Mouse (Mus musculus) adrenal gland (tissue): Measurements from ENCODE around the gene Pigv.
"Not testable (repeated sequence)": the region's sequence is repeated elsewhere in the genome, so short reads cannot be mapped to it uniquely, and the experiment has no call there.

Experiments
- intact Hi-C: fragments of 180-260 bp; cut with DNase I; formaldehyde crosslinking; loops from one replicate; pipeline ENCODE4 v1.15.1; 2025

Gene Pigv

DNA sequence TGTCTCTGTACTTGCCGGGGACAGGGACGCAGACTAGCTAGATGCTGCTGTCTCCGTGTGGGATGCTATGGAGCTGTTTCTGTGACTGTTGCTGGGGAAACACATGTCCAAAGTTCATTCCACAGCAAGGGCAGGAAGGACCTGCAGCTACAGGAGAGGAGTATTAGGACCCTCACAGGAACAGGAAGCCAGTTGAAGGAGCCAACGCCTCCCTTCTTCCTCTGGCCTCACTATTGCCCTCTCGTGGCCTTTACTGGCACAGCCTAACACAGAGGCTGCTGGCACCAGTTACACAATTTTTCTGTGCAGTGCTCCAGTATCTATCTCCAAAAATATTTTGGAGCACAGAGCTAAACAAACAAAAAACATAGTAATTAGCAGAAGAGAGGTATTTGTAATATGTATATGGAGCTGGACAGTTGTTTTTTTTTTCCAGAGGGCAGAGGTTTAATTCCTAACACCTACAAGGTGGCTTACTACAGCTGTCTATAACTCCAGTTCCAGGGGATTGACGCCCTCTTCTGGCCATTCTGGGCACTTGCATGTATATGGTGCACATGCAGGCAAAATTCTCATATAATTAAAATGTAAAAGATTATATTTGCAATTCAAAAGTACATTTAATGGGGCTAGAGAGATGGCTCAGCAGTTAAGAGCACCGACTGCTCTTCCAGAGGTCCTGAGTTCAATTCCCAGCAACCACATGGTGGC is 22.3 kb downstream of the Pigv start, which contains the start of gene Zdhhc18:
Gene Zdhhc18 (minus strand): TSS at position 166 of the 711 bp plus-strand sequence.
- intact Hi-C loops: loop anchor here (5.0 kb wide), 1 partner anchor 58 kb away; no protein-coding TSS in a partner anchor

DNA sequence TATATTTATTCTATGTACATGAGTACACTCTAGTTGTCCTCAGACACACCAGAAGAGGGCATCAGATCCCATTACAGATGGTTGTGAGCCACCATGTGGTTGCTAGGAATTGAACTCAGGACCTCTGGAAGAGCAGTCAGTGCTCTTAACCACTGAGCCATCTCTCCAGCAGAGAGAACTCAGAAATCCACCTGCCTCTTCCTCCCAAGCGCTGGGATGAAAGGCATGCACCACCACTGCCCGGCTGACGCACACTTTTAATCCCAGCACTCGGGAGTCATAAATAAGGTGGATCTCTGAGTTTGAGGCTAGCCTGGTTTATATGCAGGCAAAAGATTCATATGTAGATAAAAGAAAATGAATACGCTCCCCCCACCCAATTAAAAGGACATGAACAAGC is 23.0 kb downstream of the Pigv start:
- intact Hi-C loops: not testable (repeated sequence)

GRCm38 (mm10) chr4:133645680-133646079 is 26.8 kb downstream of the Pigv start:
- intact Hi-C loops: no loop called here

DNA sequence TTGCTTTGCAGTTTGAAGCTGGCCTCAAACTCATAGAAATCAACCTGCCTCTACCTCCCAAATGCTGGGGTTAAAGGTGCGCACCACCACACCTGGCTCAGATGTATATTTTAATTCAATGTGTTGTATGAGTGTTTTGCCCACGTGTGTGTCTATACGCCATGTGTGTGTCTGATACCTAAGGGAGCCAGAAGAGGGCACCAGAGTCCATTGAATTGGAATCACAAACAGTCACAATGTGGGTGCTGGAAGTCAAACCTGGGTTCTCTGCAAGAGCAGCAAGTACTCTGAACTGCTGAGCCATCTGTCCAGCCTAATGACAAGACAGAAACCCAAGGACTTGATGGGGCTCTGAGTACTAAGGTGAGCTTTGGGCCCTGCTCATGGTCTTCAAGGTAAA is 27.3 kb downstream of the Pigv start:
- intact Hi-C loops: no loop called here

DNA sequence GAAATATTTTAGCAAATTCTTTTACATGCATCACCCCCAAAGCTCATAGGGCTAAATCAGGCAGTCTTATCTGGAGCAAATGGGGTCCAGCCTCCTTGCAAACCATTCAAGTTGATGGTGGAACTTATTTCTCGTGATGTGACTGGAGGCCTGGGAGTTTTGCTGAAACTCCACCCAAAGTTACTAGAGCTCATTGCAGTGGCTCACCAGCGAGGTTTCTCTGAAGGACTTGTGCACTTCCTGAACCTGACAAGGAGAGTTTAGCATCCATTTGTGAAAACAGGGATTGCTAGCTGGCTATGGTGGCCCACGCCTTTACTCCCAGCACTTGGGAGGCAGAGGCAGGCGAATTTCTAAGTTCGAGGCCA is 38.4 kb downstream of the Pigv start:
- intact Hi-C loops: no loop called here

DNA sequence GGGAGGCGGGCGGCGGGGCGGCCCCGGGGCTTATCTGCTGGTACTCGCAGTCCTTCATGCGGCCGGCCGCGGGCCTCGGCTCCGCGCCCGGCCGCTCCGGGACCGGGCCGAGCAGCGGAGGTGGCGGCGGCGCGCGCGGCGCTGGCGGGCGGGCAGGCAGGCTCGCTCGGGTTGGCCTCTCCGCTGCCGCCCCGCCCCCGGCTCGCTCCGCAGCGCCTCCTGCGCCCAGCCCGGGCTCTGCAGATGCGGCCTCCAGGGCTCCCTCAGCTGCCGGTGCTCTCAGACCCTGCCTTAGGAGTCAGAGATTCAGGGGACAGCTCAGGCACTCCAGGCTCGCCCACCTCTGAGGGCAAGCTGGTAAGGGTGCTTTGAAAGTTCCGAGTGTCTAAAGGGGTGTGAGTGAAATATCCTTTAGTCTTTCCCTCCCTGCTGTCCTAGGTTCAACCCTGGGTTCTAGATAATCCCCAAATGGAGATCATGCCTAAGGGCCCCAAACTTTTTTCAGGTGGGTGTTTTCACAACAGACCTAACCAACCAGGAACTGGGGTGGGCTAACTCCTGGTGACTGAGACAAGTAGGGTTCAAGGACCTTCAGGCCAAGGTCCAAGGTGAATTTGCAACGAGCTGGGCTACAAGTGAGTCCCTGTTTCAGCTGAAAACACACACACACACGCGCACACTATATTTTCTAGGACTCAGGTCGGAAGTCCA is 39.0 kb downstream of the Pigv start:
- intact Hi-C loops: no loop called here

DNA sequence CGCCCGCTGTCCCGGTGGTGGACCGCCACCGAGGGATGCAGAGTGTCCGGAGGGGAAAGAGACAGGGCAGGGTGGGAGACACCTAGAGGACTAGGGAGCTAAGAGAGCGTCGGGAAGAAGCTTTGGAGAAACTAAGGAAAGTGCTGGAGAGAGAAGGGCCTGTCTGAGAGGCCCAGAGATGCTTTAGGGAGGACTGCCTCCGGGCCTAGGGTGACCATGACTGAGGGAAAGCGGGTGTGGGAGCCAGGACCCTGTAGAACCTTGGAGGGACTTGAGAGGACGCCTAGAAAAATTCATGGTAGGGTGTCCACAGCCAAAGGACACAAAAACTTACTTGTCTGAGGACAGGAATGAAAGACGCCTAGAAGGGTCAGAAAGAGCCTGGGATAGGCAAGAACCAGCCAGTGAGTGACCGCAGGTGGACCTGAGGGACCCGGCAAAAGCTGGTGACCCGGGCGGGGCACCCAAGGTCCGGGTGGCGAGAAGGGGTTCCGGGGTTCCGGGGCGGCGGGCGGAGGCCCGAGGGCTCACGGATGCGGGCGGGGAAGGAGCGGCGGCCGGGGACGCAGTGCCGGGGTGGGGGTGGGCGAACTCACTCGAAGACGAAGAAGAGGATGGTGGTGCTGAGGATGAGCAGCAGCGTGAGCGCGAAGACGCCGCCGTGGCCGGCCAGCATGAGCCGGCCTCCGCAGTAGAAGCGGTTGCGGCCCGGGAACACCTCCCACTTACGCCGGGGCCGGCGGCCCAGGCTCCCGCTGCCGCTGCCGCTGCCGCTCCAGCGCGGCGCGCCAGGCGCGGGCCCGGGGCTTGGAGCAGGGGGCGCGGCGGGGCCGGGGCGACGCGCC is 39.7 kb downstream of the Pigv start:
- intact Hi-C loops: no loop called here

- intact Hi-C loops: no loop called here
Measured at GRCm38 (mm10) chr4:133631769-133632411, 40.6 kb downstream of the Pigv start.

- intact Hi-C loops: no loop called here
Measured at GRCm38 (mm10) chr4:133631071-133631768, 41.2 kb downstream of the Pigv start.

DNA sequence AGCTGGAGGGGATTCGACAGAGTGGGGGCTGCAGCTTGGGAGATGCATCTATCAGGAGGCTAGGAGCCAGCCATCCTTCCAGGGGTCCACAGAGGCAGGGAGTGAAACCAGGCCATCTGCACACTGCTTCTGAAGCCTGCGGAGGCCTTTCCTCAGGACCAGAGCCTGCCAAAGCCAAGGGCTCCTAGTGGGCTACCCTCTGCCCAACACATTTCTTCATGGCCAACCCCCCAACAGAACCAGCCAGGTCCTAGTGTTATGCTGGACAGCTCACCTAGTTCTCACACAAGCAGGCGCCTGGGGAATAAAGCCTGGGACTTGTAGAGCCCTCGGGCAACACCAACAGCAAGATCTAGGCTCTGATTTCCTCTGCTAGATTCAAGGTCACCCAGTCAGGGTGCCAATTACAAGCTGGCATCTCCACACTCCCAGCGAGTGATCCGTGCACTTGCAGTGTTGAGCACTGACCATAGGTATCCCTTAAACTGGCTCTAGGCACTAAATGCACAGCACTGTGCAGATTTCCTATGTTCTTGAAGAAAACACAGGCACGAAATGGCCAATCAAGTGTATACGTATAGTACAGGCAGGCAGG is 42.0 kb downstream of the Pigv start:
- intact Hi-C loops: no loop called here

DNA sequence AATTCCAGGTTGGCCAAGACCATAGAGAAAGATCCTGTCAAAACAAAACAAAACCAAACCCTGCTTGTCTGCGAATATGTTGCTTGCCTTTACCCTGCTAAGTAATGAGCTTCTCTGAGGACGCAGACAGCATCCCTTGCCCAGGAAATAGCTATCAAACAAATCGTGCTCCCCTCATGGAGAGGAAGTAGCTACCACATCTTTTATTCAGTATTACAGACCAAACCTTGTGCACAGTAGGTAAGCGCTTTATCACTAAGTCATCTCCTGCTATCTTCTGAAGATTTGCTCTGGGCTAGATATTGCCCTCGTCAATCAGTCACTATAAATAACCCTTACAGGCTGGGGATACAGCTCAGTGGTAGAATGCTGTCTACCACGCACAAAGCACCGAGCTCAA is 43.3 kb downstream of the Pigv start:
- intact Hi-C loops: no loop called here

- intact Hi-C loops: no loop called here
Measured at GRCm38 (mm10) chr4:133628517-133628916, 43.9 kb downstream of the Pigv start.

DNA sequence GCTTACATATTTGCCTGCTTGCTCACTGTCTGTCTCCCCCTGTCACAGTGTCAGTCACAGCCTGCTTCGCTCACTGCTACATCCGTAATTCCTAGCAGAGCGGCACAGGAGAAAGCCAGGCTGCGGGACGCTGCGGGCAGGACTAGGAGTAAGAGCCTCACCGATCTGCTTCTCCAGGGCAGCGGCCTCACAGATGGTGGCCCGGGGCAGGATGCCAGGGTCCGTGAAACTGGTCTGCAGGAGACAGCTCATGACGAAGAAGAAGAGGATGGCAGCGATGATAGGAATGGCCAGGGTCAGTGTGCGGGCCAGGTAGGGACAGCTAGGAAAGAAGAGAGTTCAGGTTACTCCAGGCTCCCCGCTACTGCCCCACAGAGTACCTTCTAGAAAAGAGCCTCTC is 45.4 kb downstream of the Pigv start:
- intact Hi-C loops: no loop called here

DNA sequence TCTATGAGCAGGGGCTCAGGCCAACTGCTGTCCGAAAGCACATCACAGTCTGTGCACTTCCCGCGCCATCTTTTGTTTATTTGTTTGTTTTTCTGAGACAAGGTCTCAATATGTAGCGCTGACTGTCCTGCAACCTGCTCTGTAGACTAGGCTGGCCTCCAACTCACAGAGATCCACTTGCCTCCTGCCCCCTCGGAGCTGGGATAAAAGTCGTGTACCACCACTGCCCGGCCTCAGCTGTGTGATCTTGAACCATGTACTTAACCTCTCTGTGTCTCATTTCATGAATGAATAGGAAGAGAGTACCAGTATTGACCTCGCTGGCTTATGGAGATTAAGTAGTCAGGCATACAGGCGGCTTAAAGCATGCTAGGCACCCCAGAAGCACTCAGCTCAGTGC is 45.8 kb downstream of the Pigv start:
- intact Hi-C loops: no loop called here

DNA sequence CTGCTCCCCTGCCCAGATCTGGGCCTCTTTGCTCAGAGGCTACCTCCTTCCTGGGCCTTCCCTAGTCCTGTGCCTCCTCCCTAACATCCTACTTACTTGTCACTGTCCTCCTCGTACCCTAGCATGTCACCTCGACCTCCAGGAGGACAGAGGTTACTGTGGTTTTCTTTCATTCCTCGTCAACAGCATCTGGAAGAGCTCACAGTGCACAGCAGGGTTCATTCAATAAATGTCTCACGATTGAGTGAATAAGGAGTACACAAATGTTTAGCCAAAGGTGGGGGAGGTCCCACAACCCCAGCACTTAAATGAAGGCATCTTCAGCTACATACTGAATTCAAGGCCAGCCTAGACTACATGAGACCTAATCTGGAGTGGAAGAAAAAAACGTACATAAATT is 46.2 kb downstream of the Pigv start:
- intact Hi-C loops: no loop called here

DNA sequence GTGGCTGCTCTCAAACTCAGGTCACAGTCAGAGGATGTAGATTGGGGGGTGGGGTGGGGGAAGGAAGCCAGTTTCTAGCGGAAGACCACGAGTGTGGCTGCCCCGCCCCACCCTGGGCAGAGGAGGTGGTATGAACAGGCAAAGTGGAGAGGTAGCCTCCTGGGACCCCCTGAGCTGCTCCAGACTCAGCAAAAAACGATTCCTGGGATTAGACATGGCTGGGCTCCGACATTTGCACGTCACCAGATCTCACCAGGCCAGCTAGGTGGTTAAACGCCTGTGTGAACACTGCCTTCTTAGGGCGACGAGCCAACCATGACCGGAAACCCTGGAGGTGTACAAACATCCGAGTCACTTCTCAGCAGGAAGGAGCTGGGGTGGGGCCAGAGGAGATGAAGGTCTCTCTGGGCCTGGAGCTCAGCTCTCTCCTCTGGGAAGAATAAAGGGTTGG is 46.8 kb downstream of the Pigv start:
- intact Hi-C loops: no loop called here

DNA sequence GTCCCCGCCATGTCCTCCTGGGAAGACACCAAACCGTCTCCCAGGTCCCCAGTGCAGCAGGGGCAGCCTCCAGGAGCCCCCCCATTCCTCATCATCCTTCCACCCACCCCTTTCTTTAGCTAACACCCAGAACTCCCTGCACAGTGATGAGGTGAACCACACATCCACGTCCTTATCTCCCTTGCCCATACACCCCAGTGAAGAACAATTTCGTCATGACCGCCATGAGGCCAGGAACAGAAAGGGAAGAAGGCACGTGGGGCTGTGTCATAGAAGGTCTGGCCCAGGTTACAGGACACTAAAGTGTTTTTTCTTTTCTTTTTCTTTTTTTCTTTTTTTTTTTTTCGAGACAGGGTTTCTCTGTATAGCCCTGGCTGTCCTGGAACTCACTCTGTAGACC is 47.6 kb downstream of the Pigv start:
- intact Hi-C loops: no loop called here

DNA sequence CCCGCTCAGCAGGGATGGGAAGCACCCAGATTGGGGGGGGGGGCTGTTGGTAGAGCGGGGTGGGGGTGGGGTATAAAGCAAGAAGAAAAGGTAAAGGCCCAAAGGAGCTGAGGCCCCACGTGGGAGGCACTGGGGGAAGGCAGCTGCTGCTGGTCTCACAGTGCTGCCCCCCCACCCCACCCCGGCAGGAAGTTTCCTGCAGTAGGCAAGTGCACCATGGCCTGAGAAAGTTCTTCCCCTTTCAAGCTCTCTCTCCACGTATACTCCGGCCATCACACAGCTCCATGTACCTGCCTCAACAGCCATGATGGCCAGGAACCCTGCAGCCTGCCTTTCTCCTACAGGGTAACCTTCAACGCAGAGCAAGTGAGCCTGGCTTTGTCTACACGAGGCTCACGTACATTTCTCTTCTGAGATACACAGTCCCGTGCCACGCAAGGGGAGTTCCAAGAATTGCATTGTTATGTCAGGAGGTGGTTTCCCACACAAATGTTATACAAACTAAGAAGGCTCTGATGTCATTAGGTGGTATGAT is 50.2 kb downstream of the Pigv start:
- intact Hi-C loops: no loop called here

GRCm38 (mm10) chr4:133620668-133621067 is 51.8 kb downstream of the Pigv start:
- intact Hi-C loops: no loop called here

GRCm38 (mm10) chr4:133619473-133620136 is 52.8 kb downstream of the Pigv start:
- intact Hi-C loops: no loop called here
